Mouse (Mus musculus) liver, embryonic 15.5 days (tissue): ENCODE measurements around the gene Hps1. TPM values are rescaled to one million over a fixed set of nuclear protein-coding genes. Genes with fewer than 3 reads are reported as not detected.

Source experiments
- ATAC-seq: fragments of 200-750 bp; cut with Nextera tagmentation; 2 replicates; pipeline ENCODE4 v1.8.0; 2017; ENCODE audit warnings: moderate number of reproducible peaks, mild to moderate bottlenecking, moderate library complexity; ENCODE audit not compliant: insufficient read depth
- H3K27ac ChIP-seq: fragments of 300-500 bp; sonication (generic); replicated peaks from 2 replicates; pipeline ENCODE4 v1.5.1; 2015; ENCODE audit warnings: mild to moderate bottlenecking, inconsistent platforms
- H3K27me3 ChIP-seq: fragments of 300-500 bp; sonication (generic); 2 replicates; pipeline ENCODE4 v1.6.1; 2015; ENCODE audit warnings: mild to moderate bottlenecking, inconsistent platforms
- H3K36me3 ChIP-seq: fragments of 300-500 bp; sonication (generic); replicated peaks from 2 replicates; pipeline ENCODE4 v1.6.1; 2015; ENCODE audit warnings: moderate library complexity, mild to moderate bottlenecking, inconsistent platforms
- H3K4me1 ChIP-seq: fragments of 300-500 bp; sonication (generic); replicated peaks from 2 replicates; pipeline ENCODE4 v1.6.1; 2015; ENCODE audit warnings: inconsistent platforms
- H3K4me2 ChIP-seq: fragments of 300-500 bp; sonication (generic); 2 replicates; pipeline ENCODE4 v1.6.1; 2015; ENCODE audit warnings: moderate library complexity, mild to moderate bottlenecking, inconsistent platforms
- H3K4me3 ChIP-seq: fragments of 300-500 bp; sonication (generic); replicated peaks from 2 replicates; pipeline ENCODE4 v1.5.1; 2015; ENCODE audit warnings: mild to moderate bottlenecking, inconsistent platforms
- H3K9ac ChIP-seq: fragments of 300-500 bp; sonication (generic); 2 replicates; pipeline ENCODE4 v1.6.1; 2015; ENCODE audit warnings: moderate library complexity, mild to moderate bottlenecking, inconsistent platforms
- H3K9me3 ChIP-seq: fragments of 300-500 bp; sonication (generic); replicated peaks from 2 replicates; pipeline ENCODE4 v1.6.1; 2016; ENCODE audit warnings: inconsistent platforms
- WGBS: fragments of 180-500 bp; shearing (Covaris S2); methylation state at CpG from one replicate; pipeline ENCODE4 v1.1.7; 2015; ENCODE audit warnings: mixed read lengths; ENCODE audit not compliant: insufficient replicate concordance; 5-methylcytosine and 5-hydroxymethylcytosine counted together
- polyA plus RNA-seq: library from polyadenylated mRNA; unstranded; fragments of >200 nt; fragmentation: Nextera tagmentation; extraction: Ambion mirVana; gene quantifications from 2 replicates; pipeline ENCODE4 v1.2.1, GENCODE M21; 2015

The Hps1 gene
- polyA plus RNA-seq, 1 experiment from 2014 or later, result 7.1 TPM

DNA sequence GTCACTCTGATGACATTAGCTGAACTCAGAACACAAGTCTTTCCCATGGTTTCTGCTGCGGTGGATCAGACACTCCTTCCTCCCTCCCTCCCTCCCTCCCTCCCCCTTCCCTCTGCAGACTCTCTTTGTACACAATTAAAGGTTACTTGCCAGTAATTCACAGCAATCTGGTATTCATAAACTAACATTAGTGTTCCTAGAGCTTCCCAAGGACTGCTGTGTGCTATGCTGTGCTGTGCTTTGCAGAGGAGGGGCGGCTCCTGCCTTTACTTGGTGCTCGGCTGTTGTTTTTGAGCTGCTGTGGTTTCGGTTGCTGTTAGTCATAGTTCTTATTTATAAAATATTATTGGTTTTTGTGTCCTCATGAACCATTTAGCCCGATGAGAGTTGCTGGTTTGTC lies 62.1 kb downstream of the Hps1 start:
- no peaks in the 10 kb centered on the region; the same call in 1 of the 2 replicates for H3K27me3 ChIP-seq
- H3K27ac ChIP-seq, result no peak overlapping the region
- WGBS, result 53% methylated on average over 5 of the region's 5 CpGs

DNA sequence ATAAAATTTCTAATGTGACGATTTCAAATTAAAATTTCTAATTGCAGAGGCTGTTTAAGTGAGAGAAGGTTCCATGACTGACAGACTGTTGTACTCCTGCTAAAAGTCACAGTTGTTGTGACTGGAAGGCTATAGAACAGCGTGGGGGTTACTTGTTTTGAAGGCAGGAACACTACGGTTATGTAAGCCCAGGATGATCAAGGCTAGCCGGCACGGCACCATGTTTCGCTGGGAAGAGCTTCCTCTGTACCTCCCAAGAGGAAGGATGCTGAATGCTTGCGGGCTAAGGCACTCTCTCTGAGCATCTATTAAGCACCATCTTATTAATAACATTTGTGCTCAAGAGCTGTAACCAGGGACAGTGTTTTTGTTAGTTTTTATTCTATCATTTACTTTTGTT lies 63.3 kb downstream of the Hps1 start:
- no peaks in the 10 kb centered on the region for H3K4me1 ChIP-seq
- ATAC-seq, result no peak
- no peak overlapping the region for H3K4me3 ChIP-seq
- no peaks in the 10 kb centered on the region for H3K36me3 ChIP-seq
- 52% methylated on average over 7 of the region's 7 CpGs for WGBS
- no peak overlapping the region for H3K4me2 ChIP-seq
- H3K27ac ChIP-seq, result no peak overlapping the region
- H3K9ac ChIP-seq, result no peak overlapping the region
- no peaks in the 10 kb centered on the region for H3K9me3 ChIP-seq
- H3K27me3 ChIP-seq, result no peaks in the 10 kb centered on the region; the same call in 1 of the 2 replicates

More for the DNA sequence above, 62.1 kb downstream of the Hps1 start:
- H3K9ac ChIP-seq, result no peak overlapping the region
- peaks cover 5% of the 10 kb centered on the region; the same call in 1 of the 2 replicates for H3K4me1 ChIP-seq
- ATAC-seq, result no peak
- no peaks in the 10 kb centered on the region for H3K9me3 ChIP-seq
- H3K4me3 ChIP-seq, result no peak overlapping the region
- H3K36me3 ChIP-seq, result no peaks in the 10 kb centered on the region
- H3K4me2 ChIP-seq, result no peak overlapping the region

DNA sequence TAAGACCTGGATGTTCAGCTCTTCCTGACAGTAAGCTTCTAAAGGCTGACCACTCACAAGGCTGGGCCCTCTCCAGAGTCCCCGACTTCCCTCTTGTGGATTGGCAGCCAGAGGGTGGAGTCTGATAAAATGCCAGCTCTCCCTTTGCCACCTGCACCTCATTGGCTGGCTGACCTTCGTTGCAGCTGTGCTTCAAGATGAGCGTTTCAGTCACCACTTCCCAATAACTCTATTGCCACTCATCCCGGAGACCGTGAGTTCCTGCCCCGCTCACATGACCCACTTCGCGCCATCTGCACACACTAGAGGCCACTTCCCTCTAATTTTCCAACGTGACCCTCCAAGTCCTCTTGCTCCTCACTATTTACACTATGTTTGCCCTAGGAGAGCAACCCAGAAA lies 66.0 kb downstream of the Hps1 start:
- Histone ChIP-seq H3K9me3 (no peaks in the 10 kb centered on the region), H3K27me3 (no peaks in the 10 kb centered on the region; the same call in 1 of the 2 replicates), H3K4me2 (no peak overlapping the region), H3K27ac (no peak overlapping the region), H3K4me3 (no peak overlapping the region), H3K36me3 (no peaks in the 10 kb centered on the region), H3K4me1 (no peaks in the 10 kb centered on the region), H3K9ac (no peak overlapping the region)
- ATAC-seq, result no peak
- WGBS, result 55% methylated on average over 9 of the region's 9 CpGs

Other genes with a start within 250 kb of the Hps1 start
- gene Loxl4, start 167.2 kb downstream of the Hps1 start, polyA plus RNA-seq, result 0.05 and 0.06 TPM in 2 replicates
- gene Pyroxd2, start 27.2 kb downstream of the Hps1 start, polyA plus RNA-seq, result 3.5 and 4.2 TPM in 2 replicates